Mouse (Mus musculus): Measurements from ENCODE around the gene Notch1.

- TF ChIP-seq POLR2AphosphoS2 (IDR thresholded peaks at IDR 0.05; ENCODE audit: insufficient read length, low read depth): no peak
- TF ChIP-seq POLR2A (IDR thresholded peaks at IDR 0.05; ENCODE audit: insufficient read length, low read depth): no peak
- TF ChIP-seq TCF12 (IDR thresholded peaks at IDR 0.05; ENCODE audit: insufficient read depth, poor library complexity, severe bottlenecking): no peak
- TF ChIP-seq CEBPB (IDR thresholded peaks at IDR 0.05; ENCODE audit: insufficient read depth, poor library complexity, severe bottlenecking): no peak
- TF ChIP-seq USF1 (IDR thresholded peaks at IDR 0.05; ENCODE audit: low read depth): no peak
- no peak for TF ChIP-seq MAX (IDR thresholded peaks at IDR 0.05; ENCODE audit: low read depth)
Observed at GRCm38 (mm10) chr2:26497861-26498533, 18.5 kb downstream of the Notch1 start.
